Mouse (Mus musculus): ENCODE data around the gene Hbb-bt. TPM values are rescaled to one million over a fixed set of nuclear protein-coding genes. Genes with fewer than 3 reads are reported as not detected.
"Not testable (repeated sequence)": the region's sequence is repeated elsewhere in the genome, so short reads cannot be mapped to it uniquely, and the experiment has no call there.

The Hbb-bt gene
- total RNA-seq, 2 experiments from 2014 or later, result 78.9 to 84.4 TPM

GRCm38 (mm10) chr7:103809801-103810155 is 4.0 kb downstream of the Hbb-bt start:
- no peak for DNase-seq (ENCODE audit: low spot score in 2 of 2)
- intact Hi-C loops (cut with DNase I), result loop anchor here (10.0 kb wide), 1 partner anchor 1295 kb away; no protein-coding TSS in a partner anchor

- no peak for DNase-seq (ENCODE audit: low spot score in 2 of 2)
Observed at GRCm38 (mm10) chr7:103808971-103809800, 4.6 kb downstream of the Hbb-bt start.

GRCm38 (mm10) chr7:103808120-103808519 is 5.7 kb downstream of the Hbb-bt start:
- intact Hi-C loops (cut with DNase I), result loop anchor here (10.0 kb wide), 1 partner anchor 1293 kb away; no protein-coding TSS in a partner anchor
- not testable (repeated sequence) for DNase-seq (ENCODE audit: low spot score in 2 of 2)

More at GRCm38 (mm10) chr7:103808971-103809800, 4.6 kb downstream of the Hbb-bt start:
- intact Hi-C loops (cut with DNase I), result loop anchor here (10.0 kb wide), 1 partner anchor 1294 kb away; no protein-coding TSS in a partner anchor

- DNase-seq (ENCODE audit: low spot score in 2 of 2), result peak; percentile 13 to 31
- intact Hi-C loops (cut with DNase I), result loop anchor here (10.0 kb wide), 1 partner anchor 1292 kb away; no protein-coding TSS in a partner anchor
Observed at GRCm38 (mm10) chr7:103806856-103807255, 6.9 kb downstream of the Hbb-bt start.

GRCm38 (mm10) chr7:103792669-103793388 is 21.0 kb downstream of the Hbb-bt start:
- intact Hi-C loops (cut with DNase I), result no loop called here
- no peak for DNase-seq (ENCODE audit: low spot score in 2 of 2)

- intact Hi-C loops (cut with DNase I), result no loop called here
- no peak for DNase-seq (ENCODE audit: low spot score in 2 of 2)
Observed at GRCm38 (mm10) chr7:103791721-103792120, 22.1 kb downstream of the Hbb-bt start, which contains the start of gene Olfr67. Gene Olfr67, minus strand, starts transcription at chr7:103791821.

GRCm38 (mm10) chr7:103779598-103779997 is 34.2 kb downstream of the Hbb-bt start, which contains the start of gene Olfr68:
Gene Olfr68, minus strand, starts transcription at chr7:103779698.
- DNase-seq (ENCODE audit: low spot score in 2 of 2), result no peak
- intact Hi-C loops (cut with DNase I), result no loop called here

GRCm38 (mm10) chr7:103777652-103778051 is 36.1 kb downstream of the Hbb-bt start:
- DNase-seq (ENCODE audit: low spot score in 2 of 2); intact Hi-C loops (cut with DNase I): not testable (repeated sequence)

GRCm38 (mm10) chr7:103771494-103771893 is 42.3 kb downstream of the Hbb-bt start, which contains the start of gene Olfr69:
Gene Olfr69, minus strand, starts transcription at chr7:103771594.
- no peak for DNase-seq (ENCODE audit: low spot score in 2 of 2)
- intact Hi-C loops (cut with DNase I), result no loop called here

GRCm38 (mm10) chr7:103767687-103768086 is 46.1 kb downstream of the Hbb-bt start:
- not testable (repeated sequence) for DNase-seq (ENCODE audit: low spot score in 2 of 2)

More at GRCm38 (mm10) chr7:103767687-103768086, 46.1 kb downstream of the Hbb-bt start:
- intact Hi-C loops (cut with DNase I), result not testable (repeated sequence)

Other genes with a start within 250 kb of the Hbb-bt start
- gene Olfr616, start 244.9 kb downstream of the Hbb-bt start, total RNA-seq (2021), result not detected
- not detected for gene Olfr617, start 240.9 kb downstream of the Hbb-bt start, total RNA-seq (2021)
- gene Olfr618, start 223.9 kb downstream of the Hbb-bt start, total RNA-seq (2021), result not detected
- gene Olfr619, start 213.4 kb downstream of the Hbb-bt start, total RNA-seq (2021), result not detected
- not detected for gene Olfr620, start 201.5 kb downstream of the Hbb-bt start, total RNA-seq (2021)
- not detected for gene Olfr622, start 171.3 kb downstream of the Hbb-bt start, total RNA-seq (2021)
- not detected for gene Olfr623, start 150.3 kb downstream of the Hbb-bt start, total RNA-seq (2021)
- gene Olfr624, start 142.8 kb downstream of the Hbb-bt start, total RNA-seq (2021), result under 1 TPM in 1 of 2 experiments, not detected in 1; 0.07 TPM
- not detected for gene Olfr625-ps1, start 131.3 kb downstream of the Hbb-bt start, total RNA-seq (2021)
- gene Olfr243, start 99.3 kb downstream of the Hbb-bt start, total RNA-seq (2021), result not detected
- gene Olfr628, start 83.6 kb downstream of the Hbb-bt start, total RNA-seq (2021), result not detected
- not detected for gene Olfr629, start 69.1 kb downstream of the Hbb-bt start, total RNA-seq (2021)
- not detected for gene Olfr630, start 56.7 kb downstream of the Hbb-bt start, total RNA-seq (2021)
- not detected for gene Olfr69, start 42.4 kb downstream of the Hbb-bt start, total RNA-seq (2021)
- not detected for gene Olfr68, start 34.3 kb downstream of the Hbb-bt start, total RNA-seq (2021)
- gene Olfr67, start 22.2 kb downstream of the Hbb-bt start, total RNA-seq (2021), result not detected
- gene Hbb-bs, start 14.1 kb upstream of the Hbb-bt start, total RNA-seq (2021), result 100 to 1,000 TPM; 511 to 567 TPM
- gene Hbb-bh2, start 26.5 kb upstream of the Hbb-bt start, total RNA-seq (2021), result not detected
- not detected for gene Hbb-bh1, start 29.2 kb upstream of the Hbb-bt start, total RNA-seq (2021)
- not detected for gene Hbb-y, start 39.2 kb upstream of the Hbb-bt start, total RNA-seq (2021)
- gene Olfr66, start 72.3 kb upstream of the Hbb-bt start, total RNA-seq (2021), result not detected
- gene Olfr64, start 80.5 kb upstream of the Hbb-bt start, total RNA-seq (2021), result not detected
- gene Olfr65, start 89.5 kb upstream of the Hbb-bt start, total RNA-seq (2021), result not detected
- not detected for gene Olfr631, start 114.8 kb upstream of the Hbb-bt start, total RNA-seq (2021)
- not detected for gene Olfr632, start 120.4 kb upstream of the Hbb-bt start, total RNA-seq (2021)
- gene Olfr633, start 130.4 kb upstream of the Hbb-bt start, total RNA-seq (2021), result not detected
- under 1 TPM; 0.05 to 0.07 TPM for gene Olfr635, start 157.2 kb upstream of the Hbb-bt start, total RNA-seq (2021)
- not detected for gene Olfr638, start 184.8 kb upstream of the Hbb-bt start, total RNA-seq (2021)
- under 1 TPM; 0.07 to 0.16 TPM for gene Olfr639, start 203.3 kb upstream of the Hbb-bt start, total RNA-seq (2021)
- gene Olfr640, start 211.6 kb upstream of the Hbb-bt start, total RNA-seq (2021), result not detected
- gene Olfr641, start 221.4 kb upstream of the Hbb-bt start, total RNA-seq (2021), result not detected
- not detected for gene Olfr642, start 238.7 kb upstream of the Hbb-bt start, total RNA-seq (2021)
- not detected for gene 4930516K23Rik, start 247.4 kb upstream of the Hbb-bt start, total RNA-seq (2021)